Mouse (Mus musculus) WW6 (cell line): Measurements from ENCODE around the gene Olfr706.
"Not testable (repeated sequence)": the region's sequence is repeated elsewhere in the genome, so short reads cannot be mapped to it uniquely, and the experiment has no call there.

Experiments
- DNase-seq: peaks from one replicate; pipeline ENCODE4 v3.0.0-alpha.2; 2013; ENCODE audit warnings: low read depth, low spot score

Olfr706 gene

GRCm38 (mm10) chr7:106888062-106888461 is at the start of gene Olfr706:
Gene Olfr706, minus strand, starts transcription at chr7:106888162.
- DNase-seq: no peak

GRCm38 (mm10) chr7:106932119-106932518 is 44.2 kb upstream of the Olfr706 start, which contains the start of gene Olfr709-ps1:
Gene Olfr709-ps1, minus strand, starts transcription at chr7:106932219.
- no peak for DNase-seq

- not testable (repeated sequence) for DNase-seq
These were observed 33.0 kb upstream of the Olfr706 start for GRCm38 (mm10) chr7:106920961-106921360.

GRCm38 (mm10) chr7:106907676-106908075 is 19.7 kb upstream of the Olfr706 start, which contains the start of gene Olfr1532-ps1:
Gene Olfr1532-ps1, plus strand, starts transcription at chr7:106908001.
- no peak for DNase-seq

- DNase-seq: not testable (repeated sequence)
These were observed 13.2 kb upstream of the Olfr706 start, which contains the start of gene Olfr707 for GRCm38 (mm10) chr7:106901141-106901540. Gene Olfr707, minus strand, starts transcription at chr7:106901241.

GRCm38 (mm10) chr7:106876791-106877190 is 11.2 kb downstream of the Olfr706 start, which contains the start of gene Olfr705:
Gene Olfr705, minus strand, starts transcription at chr7:106876891.
- DNase-seq: no peak

- DNase-seq: no peak
These were observed 25.1 kb downstream of the Olfr706 start, which contains the start of gene Olfr704 for GRCm38 (mm10) chr7:106862885-106863284. Gene Olfr704, plus strand, starts transcription at chr7:106863185.

GRCm38 (mm10) chr7:106843060-106843459 is 44.9 kb downstream of the Olfr706 start, which contains the start of gene Olfr703:
Gene Olfr703, plus strand, starts transcription at chr7:106843360.
- no peak for DNase-seq

GRCm38 (mm10) chr7:106833793-106834192 is 54.2 kb downstream of the Olfr706 start, which contains the start of gene Olfr702:
Gene Olfr702, minus strand, starts transcription at chr7:106833893.
- DNase-seq: no peak
